8 mouse cellular contexts compared by ENCODE assay signal in genomic region chr9:121890441-121890941, GRCm38 (mm10). TPM values are rescaled to one million over a fixed set of nuclear protein-coding genes. Genes with fewer than 3 reads are reported as not detected.
DNase-seq lines count a peak whose midpoint lies in the region; ATAC-seq lines count a peak whose summit lies in the region.

No protein-coding gene starts in this region.

- H3K27ac ChIP-seq in forebrain, embryonic 14.5 days (ENCODE audit: low read depth, low read length), result no peak overlapping the region
- no peak overlapping the region for H3K27ac ChIP-seq in forebrain, embryonic 13.5 days
- no peak overlapping the region for H3K27ac ChIP-seq in embryonic facial prominence, embryonic 12.5 days
- H3K27ac ChIP-seq in lung, embryonic 16.5 days (ENCODE audit: low read length), result peak overlapping the region; percentile 12; the same call in 1 of the 2 replicates

- 65% methylated on average over 18 of the region's 18 CpGs for WGBS in forebrain, embryonic 14.5 days
- WGBS in forebrain, embryonic 13.5 days, result 61% methylated on average over 18 of the region's 18 CpGs
- WGBS in embryonic facial prominence, embryonic 12.5 days, result 28% methylated on average over 18 of the region's 18 CpGs
- WGBS in lung, embryonic 16.5 days, result 3% methylated on average over 18 of the region's 18 CpGs

- no peak overlapping the region for H3K4me3 ChIP-seq in forebrain, embryonic 14.5 days (ENCODE audit: low read depth, low read length)
- H3K4me3 ChIP-seq in forebrain, embryonic 13.5 days, result no peak overlapping the region
- H3K4me3 ChIP-seq in embryonic facial prominence, embryonic 12.5 days, result no peak overlapping the region
- peak overlapping the region; percentile 24 for H3K4me3 ChIP-seq in lung, embryonic 16.5 days (ENCODE audit: low read length)

- intact Hi-C loops in heart, postnatal 10 days (cut with DNase I), result no loop called here

- H3K4me1 ChIP-seq in forebrain, embryonic 14.5 days (ENCODE audit: control insufficient read depth, insufficient read depth, low read length), result no peaks in the 10 kb centered on the region
- H3K4me1 ChIP-seq in forebrain, embryonic 13.5 days, result peaks cover 4% of the 10 kb centered on the region; the same call in 1 of the 2 replicates
- peaks cover 3% of the 10 kb centered on the region; the same call in 1 of the 2 replicates for H3K4me1 ChIP-seq in embryonic facial prominence, embryonic 12.5 days
- peaks cover 28% of the 10 kb centered on the region for H3K4me1 ChIP-seq in lung, embryonic 16.5 days (replicated peaks; ENCODE audit: control insufficient read depth, insufficient read depth, low read length)

- no peak overlapping the region for H3K9ac ChIP-seq in forebrain, embryonic 14.5 days (ENCODE audit: low read length)
- H3K9ac ChIP-seq in forebrain, embryonic 13.5 days, result no peak overlapping the region
- peak overlapping the region; percentile 30; the same call in 1 of the 2 replicates for H3K9ac ChIP-seq in embryonic facial prominence, embryonic 12.5 days
- 0 out of 2 replicates have a peak overlapping the region, but pooled peaks have one; percentile 32 for H3K9ac ChIP-seq in lung, embryonic 16.5 days (ENCODE audit: low read length)

- H3K4me2 ChIP-seq in forebrain, embryonic 14.5 days (ENCODE audit: low read length), result no peak overlapping the region
- no peak overlapping the region for H3K4me2 ChIP-seq in forebrain, embryonic 13.5 days
- H3K4me2 ChIP-seq in embryonic facial prominence, embryonic 12.5 days (replicated peaks), result peak overlapping the region; percentile 33
- H3K4me2 ChIP-seq in lung, embryonic 16.5 days (ENCODE audit: low read depth, low read length), result peak overlapping the region; percentile 51

- peak; percentile 4 for DNase-seq in forebrain, embryonic 14.5 days (ENCODE audit: low spot score)
- peak; percentile 80 for DNase-seq in heart, postnatal 10 days
- DNase-seq in kidney, postnatal 10 days, result peak; percentile 83
- peak; percentile 86 for DNase-seq in skeletal muscle tissue, adult 2 months (ENCODE audit: low read depth, low spot score)
- no peak for DNase-seq in cerebellum, adult 9-11 months

- no peaks in the 10 kb centered on the region for H3K9me3 ChIP-seq in forebrain, embryonic 14.5 days (replicated peaks; ENCODE audit: control insufficient read depth, low read length)
- no peaks in the 10 kb centered on the region; the same call in 1 of the 2 replicates for H3K9me3 ChIP-seq in forebrain, embryonic 13.5 days (replicated peaks)
- H3K9me3 ChIP-seq in embryonic facial prominence, embryonic 12.5 days, result no peaks in the 10 kb centered on the region
- no peaks in the 10 kb centered on the region for H3K9me3 ChIP-seq in lung, embryonic 16.5 days (ENCODE audit: control insufficient read depth, low read length)

- H3K36me3 ChIP-seq in forebrain, embryonic 14.5 days (ENCODE audit: control insufficient read depth, insufficient read depth, low read length), result no peaks in the 10 kb centered on the region
- no peaks in the 10 kb centered on the region for H3K36me3 ChIP-seq in forebrain, embryonic 13.5 days (ENCODE audit: poor library complexity, severe bottlenecking)
- H3K36me3 ChIP-seq in embryonic facial prominence, embryonic 12.5 days, result no peaks in the 10 kb centered on the region
- H3K36me3 ChIP-seq in lung, embryonic 16.5 days (ENCODE audit: control insufficient read depth, insufficient read depth, low read length), result no peaks in the 10 kb centered on the region

- H3K27me3 ChIP-seq in forebrain, embryonic 14.5 days (replicated peaks; ENCODE audit: control insufficient read depth, insufficient read depth, low read length), result no peaks in the 10 kb centered on the region
- H3K27me3 ChIP-seq in forebrain, embryonic 13.5 days, result no peaks in the 10 kb centered on the region
- H3K27me3 ChIP-seq in embryonic facial prominence, embryonic 12.5 days, result no peaks in the 10 kb centered on the region
- H3K27me3 ChIP-seq in lung, embryonic 16.5 days (ENCODE audit: control insufficient read depth, insufficient read depth, low read depth, low read length), result no peaks in the 10 kb centered on the region

- no peak for ATAC-seq in forebrain, embryonic 14.5 days
- ATAC-seq in forebrain, embryonic 13.5 days, result no peak
- no peak for ATAC-seq in embryonic facial prominence, embryonic 12.5 days (ENCODE audit: insufficient number of reproducible peaks, insufficient read depth, low FRiP score, low TSS enrichment)
- peak; percentile 83 for ATAC-seq in lung, embryonic 16.5 days (ENCODE audit: low read depth)

RNA-seq across cellular contexts. Expression of gene Ackr2, which starts 7.7 kb away (rescaled TPM):
- 2.0 and 2.1 TPM in 2 replicates for polyA plus RNA-seq in forebrain, embryonic 14.5 days (2014; fragmentation: Nextera tagmentation; extraction: Ambion mirVana)
- 1.1 and 1.7 TPM in 2 replicates for polyA plus RNA-seq in forebrain, embryonic 13.5 days (2015; fragmentation: Nextera tagmentation; extraction: Ambion mirVana)
- polyA plus RNA-seq in embryonic facial prominence, embryonic 12.5 days (2016; fragmentation: Nextera tagmentation; extraction: Ambion mirVana), result 0.22 and 0.27 TPM in 2 replicates
- 1 to 10 TPM; 3.2 to 3.9 TPM for total RNA-seq in heart, postnatal 10 days (2021)
- 1.6 and 2.9 TPM in 2 replicates for polyA plus RNA-seq in lung, embryonic 16.5 days (2015; fragmentation: Nextera tagmentation; extraction: Ambion mirVana)

RNA-seq across cellular contexts. Expression of gene Cyp8b1, which starts 25.6 kb away (rescaled TPM):
- polyA plus RNA-seq in forebrain, embryonic 14.5 days (2014; fragmentation: Nextera tagmentation; extraction: Ambion mirVana), result not detected in 2 replicates
- not detected in 2 replicates for polyA plus RNA-seq in forebrain, embryonic 13.5 days (2015; fragmentation: Nextera tagmentation; extraction: Ambion mirVana)
- polyA plus RNA-seq in embryonic facial prominence, embryonic 12.5 days (2016; fragmentation: Nextera tagmentation; extraction: Ambion mirVana), result not detected in 2 replicates
- total RNA-seq in heart, postnatal 10 days (2021), result not detected
- 0.28 TPM in 1 of 2 replicates, not detected in the other for polyA plus RNA-seq in lung, embryonic 16.5 days (2015; fragmentation: Nextera tagmentation; extraction: Ambion mirVana)

RNA-seq across cellular contexts. Expression of gene Higd1a, which starts 32.3 kb away (rescaled TPM):
- 114 and 151 TPM in 2 replicates for polyA plus RNA-seq in forebrain, embryonic 14.5 days (2014; fragmentation: Nextera tagmentation; extraction: Ambion mirVana)
- polyA plus RNA-seq in forebrain, embryonic 13.5 days (2015; fragmentation: Nextera tagmentation; extraction: Ambion mirVana), result 151 and 159 TPM in 2 replicates
- 128 and 154 TPM in 2 replicates for polyA plus RNA-seq in embryonic facial prominence, embryonic 12.5 days (2016; fragmentation: Nextera tagmentation; extraction: Ambion mirVana)
- 100 to 1,000 TPM; 181 to 183 TPM for total RNA-seq in heart, postnatal 10 days (2021)
- 152 and 166 TPM in 2 replicates for polyA plus RNA-seq in lung, embryonic 16.5 days (2015; fragmentation: Nextera tagmentation; extraction: Ambion mirVana)

RNA-seq across cellular contexts. Expression of gene Ccdc13, which starts 51.2 kb away (rescaled TPM):
- 2.7 and 3.0 TPM in 2 replicates for polyA plus RNA-seq in forebrain, embryonic 14.5 days (2014; fragmentation: Nextera tagmentation; extraction: Ambion mirVana)
- polyA plus RNA-seq in forebrain, embryonic 13.5 days (2015; fragmentation: Nextera tagmentation; extraction: Ambion mirVana), result 2.9 TPM in 2 replicates
- 1.3 and 1.5 TPM in 2 replicates for polyA plus RNA-seq in embryonic facial prominence, embryonic 12.5 days (2016; fragmentation: Nextera tagmentation; extraction: Ambion mirVana)
- not detected for total RNA-seq in heart, postnatal 10 days (2021)
- 2.0 and 2.4 TPM in 2 replicates for polyA plus RNA-seq in lung, embryonic 16.5 days (2015; fragmentation: Nextera tagmentation; extraction: Ambion mirVana)

Comparison
In these comparisons a context has a peak if more than half of its experiments do, and no peak if none do; other contexts are left out.
1. H3K4me2 ChIP-seq: peak in embryonic facial prominence, embryonic 12.5 days (single experiment) and lung, embryonic 16.5 days (single experiment); none in forebrain, embryonic 14.5 days (single experiment) and forebrain, embryonic 13.5 days (single experiment).
2. H3K9ac ChIP-seq: peak in embryonic facial prominence, embryonic 12.5 days (single experiment) and lung, embryonic 16.5 days (single experiment); none in forebrain, embryonic 14.5 days (single experiment) and forebrain, embryonic 13.5 days (single experiment).